Mouse (Mus musculus) kidney, adult 9 months (tissue): ENCODE measurements around the gene Aldh16a1.

Experiments used
- DNase-seq: peaks from one replicate; pipeline ENCODE4 v3.0.0; 2022

Aldh16a1 gene

DNA sequence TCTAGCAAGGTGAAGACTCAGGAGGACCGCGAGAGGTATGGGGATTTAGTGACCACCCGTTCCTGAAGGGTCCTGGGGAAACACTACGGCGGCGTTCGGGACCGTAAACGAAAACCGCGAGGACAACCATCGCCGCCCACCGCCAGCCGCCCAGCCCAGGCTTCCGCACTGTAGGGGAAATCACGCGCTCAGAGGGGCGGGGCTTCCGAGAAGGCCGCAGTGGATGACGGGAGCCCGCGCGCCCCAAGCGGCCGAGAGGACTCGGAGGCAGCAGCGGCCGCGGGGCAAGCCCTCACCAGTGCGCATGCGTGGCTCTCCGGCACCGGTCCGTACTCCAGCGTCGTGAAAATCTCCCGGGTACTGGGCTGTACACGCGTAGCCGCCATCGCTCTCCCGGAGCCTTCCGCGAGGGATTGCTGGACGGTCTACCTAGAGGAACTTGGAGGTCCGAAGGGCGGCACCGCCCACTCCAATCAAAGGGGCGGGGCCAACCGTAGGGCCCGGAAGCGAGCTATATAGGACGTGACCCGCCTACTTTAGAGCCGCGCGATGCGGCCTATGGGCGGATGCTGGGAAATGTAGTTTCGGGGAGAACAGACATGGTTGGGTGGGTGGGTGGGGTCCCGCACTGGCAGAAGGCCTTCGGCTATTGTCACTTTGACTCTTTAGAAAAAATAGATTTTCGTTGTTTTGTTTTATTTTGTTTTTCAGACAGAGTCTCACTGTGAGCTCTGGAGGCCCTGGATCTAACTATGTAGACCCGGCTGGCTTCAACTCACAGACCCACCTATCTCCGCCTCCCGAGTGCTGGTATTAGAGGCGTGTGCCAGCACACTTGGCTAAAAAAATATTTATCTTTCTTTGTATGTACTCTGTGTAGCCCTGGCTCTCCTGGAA is at the start of gene Aldh16a1, which contains the start of gene Pih1d1:
Gene Aldh16a1, minus strand, starts transcription at position 489 of the 897 bp plus-strand sequence.
Gene Pih1d1, plus strand, starts transcription at position 208 of the 897 bp plus-strand sequence.
- DNase-seq, result peak; percentile 98

DNA sequence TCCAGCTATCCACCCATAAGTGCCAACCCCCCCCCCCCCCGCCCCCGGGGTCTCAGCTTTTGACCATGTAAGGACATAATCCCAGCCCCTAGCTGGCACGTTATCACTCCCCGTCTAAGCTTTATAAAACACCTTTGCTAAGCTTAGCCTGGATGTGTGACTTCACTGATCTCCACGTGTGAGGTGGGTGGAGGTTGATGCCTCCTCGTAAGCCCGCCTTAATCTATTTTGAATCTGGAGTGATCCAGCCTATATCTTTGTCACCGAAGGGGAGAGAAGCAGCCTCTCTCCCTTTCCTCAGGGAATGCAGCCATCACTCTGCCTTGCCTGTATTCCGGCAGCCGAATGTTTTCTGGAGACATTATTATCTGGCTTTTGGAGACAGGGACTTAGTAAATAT is 48.3 kb upstream of the Aldh16a1 start:
- DNase-seq, result no peak

DNA sequence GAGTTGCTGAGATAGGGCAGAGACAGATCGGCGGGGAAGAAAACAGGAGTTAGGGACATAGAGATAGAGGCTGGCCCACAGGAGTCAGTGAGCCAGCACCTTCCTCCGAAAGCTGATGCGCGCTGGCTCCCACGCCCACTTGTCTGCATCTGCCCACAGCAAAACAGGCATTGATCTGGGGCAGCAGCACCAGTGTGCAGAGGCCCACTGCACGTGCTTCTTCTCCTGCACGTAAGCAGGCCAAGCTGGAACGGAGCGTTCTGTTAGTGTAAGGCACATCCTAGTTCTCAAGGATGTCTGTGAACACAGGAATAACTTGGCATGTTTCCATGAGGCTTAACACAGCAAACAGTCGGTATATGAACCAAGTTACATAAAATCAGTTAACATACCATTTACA is 44.6 kb upstream of the Aldh16a1 start:
- no peak for DNase-seq

DNA sequence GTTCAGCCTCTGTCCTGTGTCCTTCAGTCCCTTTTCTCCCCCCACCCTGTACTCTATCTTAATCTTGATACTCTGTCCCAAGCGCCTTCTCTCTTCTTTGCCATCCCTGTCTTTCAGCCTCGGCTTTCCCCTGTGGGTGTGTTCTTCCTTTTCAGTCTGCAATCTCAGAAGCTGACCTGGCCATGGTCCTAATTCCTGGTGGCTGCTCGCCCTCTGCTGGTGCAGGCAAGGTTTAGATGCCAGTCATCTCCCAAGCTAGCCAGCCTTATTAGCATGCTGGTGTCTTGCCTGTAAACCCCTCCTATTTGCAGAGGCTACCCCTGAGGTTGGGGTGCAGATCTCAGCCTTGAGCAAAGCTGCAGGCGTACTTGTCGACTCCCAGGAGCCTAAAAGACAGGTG is 44.1 kb upstream of the Aldh16a1 start:
- peak; percentile 82 for DNase-seq

DNA sequence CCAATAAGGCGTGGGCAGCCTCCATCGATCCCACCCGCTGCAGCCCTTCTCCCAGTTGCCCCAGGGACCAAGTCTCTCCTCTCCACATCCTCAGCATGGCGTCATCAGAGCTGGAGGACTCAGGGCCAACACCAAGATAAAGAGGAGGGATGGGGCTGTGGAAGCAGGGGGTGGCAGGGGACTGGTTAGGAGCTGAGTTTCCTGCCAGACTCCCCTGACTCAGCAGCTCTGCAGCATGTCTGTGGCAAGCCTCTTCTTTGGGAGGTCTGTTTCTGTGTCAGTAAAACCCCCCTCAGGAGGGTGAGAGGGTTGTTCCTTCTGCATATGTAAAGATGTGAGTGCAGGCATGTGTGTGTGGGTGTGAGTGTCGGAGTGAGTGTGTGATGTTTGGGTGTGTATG is 42.6 kb upstream of the Aldh16a1 start:
- DNase-seq, result no peak

DNA sequence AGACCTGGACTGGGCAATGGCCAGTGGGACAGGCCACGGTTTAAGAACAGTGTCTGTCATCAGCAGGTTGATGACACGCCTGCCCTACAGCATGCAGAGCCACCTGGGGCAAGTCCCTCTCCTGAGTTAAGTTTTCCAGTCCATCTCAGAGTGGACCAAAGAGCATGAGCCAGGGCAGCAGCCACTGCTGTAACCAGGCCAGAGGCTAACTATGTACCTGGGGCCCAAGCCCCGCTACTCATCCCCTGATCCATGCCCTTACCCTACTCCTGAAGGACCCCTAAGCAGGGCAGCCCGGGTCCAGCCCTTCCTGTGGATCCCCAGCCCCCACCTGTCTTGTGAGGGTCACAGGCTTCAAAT is 41.8 kb upstream of the Aldh16a1 start:
- no peak for DNase-seq

DNA sequence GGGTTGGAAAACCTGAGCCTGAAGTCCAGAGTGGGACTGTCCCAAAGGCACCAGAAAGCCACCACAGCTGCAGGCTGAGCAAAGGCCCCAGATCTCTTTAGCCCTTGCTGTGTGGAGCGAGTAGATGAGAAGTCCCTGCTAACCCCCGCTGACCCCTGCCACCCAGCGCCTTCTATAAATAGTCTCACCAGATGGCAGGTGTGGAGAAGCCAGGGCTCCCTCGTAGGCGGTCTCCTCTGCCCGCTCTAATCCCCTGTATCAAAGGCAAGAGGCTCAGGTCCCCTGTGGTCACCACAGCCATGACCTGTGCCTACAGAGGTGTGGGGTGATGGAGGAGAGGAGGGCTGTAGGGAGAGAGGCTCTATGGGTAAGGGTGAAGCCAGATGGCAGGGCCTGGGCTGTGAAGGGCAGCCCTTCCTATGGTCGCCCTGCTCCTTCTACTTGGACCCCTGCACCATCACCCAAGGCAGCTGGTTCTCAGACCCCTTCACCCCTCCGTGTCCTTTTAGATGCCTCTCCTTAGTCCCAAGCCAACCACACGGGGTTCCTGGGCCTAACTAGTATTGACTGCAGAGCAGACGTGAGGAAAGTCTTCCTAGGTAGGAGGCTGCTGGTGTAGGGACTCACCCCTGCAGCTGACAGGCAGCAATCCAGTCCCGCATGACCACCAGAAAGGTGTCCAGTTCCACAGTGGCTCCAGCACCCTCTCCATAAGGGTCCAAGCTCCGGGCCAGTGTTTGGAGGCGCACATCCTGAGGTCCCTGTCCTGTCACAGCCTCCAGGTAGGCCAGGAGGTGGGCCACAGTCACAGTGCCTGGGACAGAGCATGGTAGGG is 41.2 kb upstream of the Aldh16a1 start:
- DNase-seq, result no peak

DNA sequence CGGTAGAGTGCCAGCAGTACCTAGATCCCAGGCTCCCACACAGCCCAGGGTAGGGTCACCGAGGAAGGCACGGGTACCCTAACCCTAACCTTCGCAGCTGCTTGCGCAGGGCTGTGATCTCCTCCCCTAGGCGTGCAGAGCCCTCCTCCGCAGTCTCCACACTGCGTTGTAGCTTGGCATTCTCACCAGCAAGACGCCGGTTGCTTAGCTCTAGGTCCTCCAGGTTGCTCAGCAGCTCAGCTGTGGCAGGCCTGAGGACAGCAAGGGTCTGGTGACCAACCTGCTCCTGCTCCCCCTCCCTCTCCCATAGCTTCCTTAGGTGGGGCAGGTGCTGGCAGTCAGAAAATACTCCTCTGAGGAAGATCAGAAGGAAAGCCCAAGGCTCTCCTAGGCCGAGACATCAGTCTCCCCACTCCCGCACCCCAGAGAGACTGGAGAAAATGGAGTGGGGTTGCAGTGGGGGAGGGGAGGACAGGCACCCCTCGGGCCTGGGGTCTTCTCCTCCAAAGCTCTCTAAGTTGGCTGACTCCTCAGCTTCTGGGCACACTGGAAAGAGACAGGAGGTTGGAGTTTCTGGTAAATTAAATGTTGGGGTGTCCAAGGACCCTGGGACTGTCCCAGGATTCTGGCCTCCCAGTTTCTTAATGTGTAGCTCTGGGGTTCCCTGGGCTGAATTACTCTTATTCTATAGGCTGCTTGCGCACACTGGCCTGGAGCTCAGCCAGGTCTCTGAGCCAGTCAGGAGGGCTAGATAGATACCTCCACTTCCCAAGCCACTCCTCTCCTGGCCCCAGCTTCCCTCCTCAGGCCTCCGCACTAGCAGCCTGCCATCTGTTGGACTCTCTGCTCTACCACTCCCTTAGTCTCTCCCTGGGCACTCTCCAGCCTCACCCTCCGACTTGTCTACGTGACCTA is 39.7 kb upstream of the Aldh16a1 start:
- DNase-seq, result no peak

DNA sequence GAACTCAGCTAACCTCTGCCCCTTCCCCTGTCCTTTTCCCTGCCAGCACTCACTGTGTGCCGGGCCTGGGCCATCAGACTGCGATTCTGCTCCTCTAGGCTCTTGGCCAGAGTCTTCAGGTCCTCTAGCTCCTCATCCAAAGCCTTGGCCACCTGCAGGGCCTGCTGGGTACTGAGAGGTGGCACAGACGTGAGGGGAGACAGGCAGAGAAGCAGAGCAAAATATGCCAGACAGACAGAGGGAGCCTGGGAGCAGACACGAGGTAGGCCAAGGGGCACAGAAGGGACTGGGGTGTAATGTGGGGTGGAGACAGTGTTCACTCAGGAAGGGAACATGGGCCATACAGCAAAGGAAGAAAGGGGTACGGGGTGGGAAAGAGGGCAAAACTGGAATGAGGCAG is 39.0 kb upstream of the Aldh16a1 start:
- DNase-seq, result no peak

DNA sequence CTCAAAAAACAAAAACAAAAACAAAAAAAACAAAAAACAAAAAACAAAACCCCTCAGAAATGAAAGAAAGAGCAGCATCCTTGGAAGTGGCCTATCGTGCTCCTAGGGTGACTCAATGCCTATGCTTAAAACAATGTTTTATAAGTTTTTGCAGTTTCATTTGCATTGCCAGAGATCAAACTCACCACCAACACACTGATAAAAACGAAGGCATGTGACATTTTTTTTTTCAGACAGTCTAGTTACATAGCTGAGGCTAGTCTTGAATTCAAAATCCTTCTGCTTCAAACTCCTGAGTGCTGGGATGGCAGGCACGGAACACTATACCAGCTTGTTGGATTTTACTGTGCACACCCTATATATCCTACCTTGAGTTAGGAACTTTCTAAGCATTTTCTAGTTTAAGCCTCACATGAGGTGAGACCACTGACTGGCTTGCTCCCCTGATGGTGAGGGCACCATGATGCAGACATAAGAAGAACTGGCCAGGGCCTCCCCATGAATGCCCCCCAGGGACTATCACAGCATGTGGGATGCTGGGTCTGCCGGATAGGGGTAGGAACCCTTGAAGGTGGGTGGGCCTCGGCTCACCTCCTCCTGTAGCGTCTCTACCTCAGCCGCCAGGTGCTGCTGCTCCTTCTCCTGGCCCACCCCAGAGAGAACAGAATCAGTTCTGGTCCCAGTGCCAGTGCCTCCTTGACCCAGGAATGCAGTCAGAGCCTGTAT is 38.4 kb upstream of the Aldh16a1 start:
- DNase-seq, result no peak

DNA sequence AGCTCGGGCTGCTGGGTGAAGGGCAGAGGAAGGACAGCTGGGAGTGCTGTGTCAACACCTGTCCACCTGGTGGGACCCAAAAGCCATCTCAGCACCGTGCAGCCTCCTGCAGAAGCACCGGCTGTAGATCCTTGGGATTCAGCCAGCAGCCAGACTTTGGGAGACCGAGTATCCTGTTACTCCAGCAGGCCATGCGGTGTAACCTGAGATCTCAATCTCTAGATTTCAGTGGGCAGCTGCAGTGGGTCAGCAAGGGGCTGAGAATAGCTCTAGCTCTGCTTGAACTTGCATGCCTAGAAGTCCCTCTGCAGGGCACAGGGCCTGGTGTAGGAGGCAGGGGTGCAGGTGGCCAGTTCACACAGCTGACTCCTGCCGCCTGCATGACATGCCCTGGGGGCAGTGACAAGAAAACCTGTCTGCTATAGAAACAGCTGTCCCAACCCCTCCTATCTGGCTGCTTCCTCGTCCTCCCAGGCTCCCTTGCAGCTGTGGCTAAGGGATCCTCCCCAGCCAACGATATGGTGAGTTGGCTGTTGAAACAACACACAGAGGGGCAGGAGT is 37.5 kb upstream of the Aldh16a1 start:
- DNase-seq, result no peak

DNA sequence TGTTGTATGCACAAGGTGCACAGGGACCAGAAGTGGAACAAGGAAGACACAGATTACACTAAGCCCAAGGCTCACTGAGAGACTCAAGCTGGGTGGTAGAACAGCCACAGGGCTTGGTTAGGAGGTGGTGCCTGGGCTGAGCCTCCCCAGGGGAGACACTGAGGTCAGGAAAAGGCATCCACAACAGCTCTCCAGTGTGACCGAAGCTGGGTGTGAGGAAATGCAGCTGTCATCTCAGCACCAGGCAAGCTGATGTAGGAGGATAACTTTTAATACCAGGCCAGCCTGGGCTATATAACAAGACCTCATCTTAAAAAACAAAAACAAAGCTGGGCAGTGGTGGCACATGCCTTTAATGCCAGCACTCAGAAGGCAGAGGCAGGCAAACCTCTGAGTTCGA is 36.8 kb upstream of the Aldh16a1 start:
- no peak for DNase-seq

DNA sequence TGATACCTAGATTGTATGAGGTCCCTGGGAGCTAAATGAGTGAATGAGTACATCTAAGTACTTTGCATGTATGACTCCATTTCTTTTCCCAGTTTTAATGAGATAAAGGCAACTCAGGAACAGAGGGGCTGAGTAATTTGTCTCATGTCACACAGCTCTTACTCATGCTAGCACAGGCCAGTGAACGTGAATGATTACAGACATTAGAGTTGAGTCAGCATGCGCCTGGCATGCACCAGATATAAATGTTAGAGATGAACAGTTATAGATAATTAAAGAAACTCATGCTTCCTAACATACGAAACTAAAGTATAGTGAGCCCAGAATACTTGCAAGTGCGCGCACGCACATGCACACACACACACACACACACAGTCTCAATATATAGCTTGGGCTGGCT is 35.8 kb upstream of the Aldh16a1 start:
- no peak for DNase-seq

DNA sequence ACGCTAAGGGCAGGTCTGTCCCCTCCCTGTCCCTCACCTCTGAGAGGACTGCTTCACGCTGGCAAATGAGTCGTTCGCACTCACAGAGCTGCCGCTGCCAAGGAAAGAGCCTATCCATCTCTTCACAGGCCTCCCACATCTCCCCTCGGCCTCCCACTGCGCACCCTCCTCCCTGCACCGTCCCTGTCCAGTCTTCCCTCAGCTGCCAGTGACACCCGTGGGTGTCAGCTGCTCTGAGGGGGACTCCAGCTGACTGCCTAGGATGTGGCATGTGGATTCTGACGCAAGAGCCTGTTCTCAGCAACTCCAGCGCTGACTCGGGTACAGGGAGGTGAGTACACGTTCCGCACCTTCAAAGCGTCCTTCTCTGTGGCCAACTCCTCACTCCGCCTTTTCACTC is 35.2 kb upstream of the Aldh16a1 start:
- no peak for DNase-seq

DNA sequence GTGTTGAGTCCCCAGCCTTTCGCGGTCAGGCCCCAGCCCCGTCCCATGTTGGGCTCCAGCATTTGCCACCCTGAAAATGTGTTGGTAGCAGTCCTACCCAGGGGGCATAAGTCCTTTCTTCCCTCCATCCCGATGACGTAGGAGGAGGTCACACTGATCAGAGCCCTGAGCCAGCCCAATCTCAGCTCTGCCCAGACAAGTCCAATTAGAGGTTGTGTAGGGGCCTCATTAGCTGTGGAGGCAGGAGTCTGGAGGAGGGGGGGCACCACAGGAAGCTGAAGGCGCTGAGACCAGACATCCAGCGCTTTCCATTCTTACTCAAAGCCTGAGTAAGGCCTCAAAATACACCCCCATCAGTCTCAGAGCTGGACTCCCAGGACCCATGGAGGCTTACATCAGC is 31.5 kb upstream of the Aldh16a1 start:
- no peak for DNase-seq

DNA sequence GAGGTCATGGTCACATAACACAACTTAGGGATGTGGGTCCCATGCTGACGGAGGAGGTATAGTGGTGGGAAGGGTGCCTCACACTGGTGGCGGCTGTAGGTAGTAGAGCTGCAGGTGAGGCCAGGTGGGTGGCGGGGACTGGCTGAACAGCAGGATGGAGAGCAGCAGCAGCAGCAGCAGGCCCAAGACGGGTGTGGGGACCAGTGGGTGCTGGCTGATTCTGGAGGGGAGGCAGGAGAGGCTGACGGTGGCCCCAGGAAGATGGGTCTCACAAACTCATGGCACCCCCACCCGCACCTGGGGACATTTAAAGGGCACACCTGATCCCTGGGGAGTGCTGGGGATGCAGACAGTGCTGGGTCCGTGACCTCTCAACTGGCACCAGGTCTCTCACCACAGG is 29.3 kb upstream of the Aldh16a1 start:
- DNase-seq, result no peak

DNA sequence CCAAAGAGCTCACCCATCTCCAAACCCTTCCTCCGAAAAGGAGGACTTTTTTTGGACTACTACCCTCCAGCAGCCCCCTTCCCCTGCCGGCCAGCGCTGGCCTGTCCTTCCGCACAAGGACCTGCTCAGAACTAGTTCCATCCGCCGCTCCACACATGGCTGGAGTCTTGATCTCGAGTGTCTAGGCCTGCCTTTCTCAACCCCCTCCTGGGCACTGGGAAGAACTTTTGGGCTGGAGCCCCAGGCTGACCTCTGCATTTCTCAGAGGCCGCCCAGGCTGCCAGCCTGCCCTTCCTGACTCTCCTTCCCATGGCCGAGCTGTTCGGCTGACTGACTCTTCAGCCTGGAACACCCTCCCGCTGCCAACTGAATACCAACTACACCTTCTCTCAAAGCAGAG is 28.2 kb upstream of the Aldh16a1 start:
- peak; percentile 34 for DNase-seq

DNA sequence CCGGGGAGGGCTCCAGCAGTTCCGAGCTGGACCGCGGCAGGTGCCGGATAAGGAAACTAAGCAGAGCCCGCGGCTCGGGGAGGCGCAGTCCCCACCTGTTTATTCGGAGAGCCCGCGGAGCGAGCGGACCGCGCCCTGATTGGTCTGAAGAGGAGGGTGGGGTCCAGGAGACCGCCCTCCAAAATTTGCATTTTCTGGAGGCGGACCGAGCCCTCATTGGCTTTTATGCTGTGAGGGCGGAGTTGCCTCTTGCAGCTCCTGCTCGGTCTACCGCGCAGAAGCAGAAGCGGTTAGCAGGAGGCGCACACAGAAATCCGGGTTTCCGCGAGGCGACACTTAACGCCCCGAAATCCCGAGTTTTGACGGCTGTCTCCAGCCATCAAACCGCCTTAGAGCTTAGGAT is 27.8 kb upstream of the Aldh16a1 start:
- DNase-seq, result peak; percentile 91

DNA sequence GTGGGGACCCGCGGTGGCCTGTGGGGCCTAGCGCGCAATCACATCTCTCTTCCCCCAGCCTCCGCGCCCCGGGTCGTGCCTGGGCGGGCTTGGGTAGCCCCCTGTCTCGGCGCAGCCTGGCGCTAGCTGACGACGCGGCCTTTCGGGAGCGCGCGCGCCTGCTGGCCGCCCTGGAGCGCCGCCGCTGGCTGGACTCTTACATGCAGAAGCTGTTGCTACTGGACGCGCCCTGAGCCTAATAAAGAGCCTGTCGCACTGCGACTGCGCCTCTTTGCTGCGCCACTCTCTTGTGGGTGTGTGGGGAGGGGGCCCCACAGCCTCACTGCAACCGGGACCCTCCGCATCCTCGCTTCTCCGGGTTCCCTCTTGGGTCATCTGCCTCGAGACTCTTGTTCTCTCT is 27.2 kb upstream of the Aldh16a1 start:
- DNase-seq, result no peak

DNA sequence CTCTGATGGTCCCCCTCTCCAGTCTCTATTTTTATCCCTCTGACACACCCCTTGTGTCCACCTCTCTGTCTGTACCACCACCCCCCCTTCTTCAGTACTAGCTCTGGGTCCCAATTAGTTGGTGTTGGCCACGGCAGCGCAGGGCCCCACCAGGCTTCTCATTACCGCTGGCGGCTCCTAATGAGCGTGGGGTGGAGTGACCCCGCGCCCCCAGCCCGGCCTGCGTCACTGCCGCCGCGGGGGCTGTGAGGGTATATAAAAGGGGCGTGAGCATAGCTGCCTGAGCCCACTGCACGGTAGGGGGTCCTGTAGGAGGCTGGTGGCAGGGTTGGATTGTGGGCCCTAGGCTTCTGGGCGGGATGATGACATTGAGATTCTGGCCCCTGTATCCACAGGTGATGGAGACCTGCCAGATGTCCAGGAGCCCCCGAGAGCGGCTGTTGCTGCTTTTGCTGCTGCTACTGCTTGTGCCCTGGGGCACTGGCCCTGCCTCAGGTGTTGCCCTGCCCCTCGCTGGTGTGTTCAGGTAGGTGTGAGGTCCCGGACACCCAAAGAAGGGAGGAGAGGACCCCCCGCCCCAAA is 26.6 kb upstream of the Aldh16a1 start, which contains the start of gene Pth2:
Gene Pth2, plus strand, starts transcription at position 100 of the 582 bp plus-strand sequence.
- DNase-seq, result no peak

DNA sequence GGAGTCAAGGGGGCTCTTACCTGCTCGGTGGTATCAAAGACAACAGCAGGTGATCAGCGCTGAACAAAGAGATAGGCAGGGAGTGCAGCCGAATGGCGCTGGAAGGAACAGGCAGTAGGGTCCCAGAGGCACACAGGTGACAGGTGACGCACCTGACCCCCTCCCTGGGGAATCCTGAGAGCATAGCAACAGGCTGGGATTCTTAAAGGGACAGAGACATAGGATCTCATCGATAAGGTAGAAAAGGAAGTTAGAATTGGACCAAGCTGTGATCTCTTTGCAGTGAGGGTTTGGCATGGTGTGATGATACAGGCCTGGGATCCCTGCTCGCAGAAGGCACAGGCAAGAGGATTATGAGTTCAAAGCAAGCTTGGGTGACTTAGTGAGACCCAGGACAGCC is 25.1 kb upstream of the Aldh16a1 start, which contains the start of gene Gfy:
Gene Gfy, minus strand, starts transcription at position 101 of the 400 bp plus-strand sequence.
- no peak for DNase-seq
